Mouse (Mus musculus) midbrain, embryonic 16.5 days (tissue): Measurements from ENCODE around the gene Gm19668. TPM values are rescaled to one million over a fixed set of nuclear protein-coding genes. Genes with fewer than 3 reads are reported as not detected.
"Not testable (repeated sequence)": the region's sequence is repeated elsewhere in the genome, so short reads cannot be mapped to it uniquely, and the experiment has no call there.

ENCODE experiments used
- ATAC-seq: fragments of 200-750 bp; cut with Nextera tagmentation; 2 replicates; pipeline ENCODE4 v1.8.0; 2017; ENCODE audit warnings: moderate TSS enrichment
- H3K27ac ChIP-seq: fragments of 300-500 bp; sonication (generic); 2 replicates; pipeline ENCODE4 v1.5.1; 2014; ENCODE audit warnings: mild to moderate bottlenecking, low read length, mixed read lengths
- H3K27me3 ChIP-seq: fragments of 300-500 bp; sonication (generic); 2 replicates; pipeline ENCODE4 v1.6.1; 2014; ENCODE audit warnings: low read depth, low read length, mixed read lengths; ENCODE audit not compliant: control insufficient read depth, insufficient read depth
- H3K36me3 ChIP-seq: fragments of 300-500 bp; sonication (generic); 2 replicates; pipeline ENCODE4 v1.6.1; 2014; ENCODE audit warnings: mild to moderate bottlenecking, low read length, moderate library complexity, mixed read lengths; ENCODE audit not compliant: control insufficient read depth, insufficient read depth
- H3K4me1 ChIP-seq: fragments of 300-500 bp; sonication (generic); 2 replicates; pipeline ENCODE4 v1.6.1; 2014; ENCODE audit warnings: mild to moderate bottlenecking, low read length, mixed read lengths; ENCODE audit not compliant: control insufficient read depth, insufficient read depth
- H3K4me2 ChIP-seq: fragments of 300-500 bp; sonication (generic); 2 replicates; pipeline ENCODE4 v1.6.1; 2014; ENCODE audit warnings: mild to moderate bottlenecking, low read length, mixed read lengths
- H3K4me3 ChIP-seq: fragments of 300-500 bp; sonication (generic); 2 replicates; pipeline ENCODE4 v1.5.1; 2014; ENCODE audit warnings: low read depth, mild to moderate bottlenecking, low read length, moderate library complexity, mixed read lengths
- H3K9ac ChIP-seq: fragments of 300-500 bp; sonication (generic); 2 replicates; pipeline ENCODE4 v1.6.1; 2014; ENCODE audit warnings: low read depth, low read length, mixed read lengths
- H3K9me3 ChIP-seq: fragments of 300-500 bp; sonication (generic); replicated peaks from 2 replicates; pipeline ENCODE4 v1.6.1; 2014; ENCODE audit warnings: mild to moderate bottlenecking, low read length, mixed read lengths; ENCODE audit not compliant: control insufficient read depth, poor library complexity, severe bottlenecking
- WGBS: fragments of 180-500 bp; shearing (Covaris S2); extraction: QIAGEN DNeasy Blood & Tissue Kit; methylation state at CpG from one replicate; pipeline ENCODE4 v1.1.7; 2014; 5-methylcytosine and 5-hydroxymethylcytosine counted together
- polyA plus RNA-seq: library from polyadenylated mRNA; unstranded; fragments of >200 nt; fragmentation: Nextera tagmentation; extraction: Ambion mirVana; gene quantifications from 2 replicates; pipeline ENCODE4 v1.2.1, GENCODE M21; 2015

The Gm19668 gene
- polyA plus RNA-seq, 1 experiment from 2014 or later: not detected

GRCm38 (mm10) chr10:77751254-77751653 lies 47.7 kb downstream of the Gm19668 start, which contains the start of gene Gm9736:
Gm9736 (minus strand) TSS chr10:77751354.
- H3K27ac ChIP-seq, H3K4me1 ChIP-seq, ATAC-seq, H3K36me3 ChIP-seq, H3K4me2 ChIP-seq, H3K9ac ChIP-seq, H3K27me3 ChIP-seq, H3K4me3 ChIP-seq, H3K9me3 ChIP-seq: not testable (repeated sequence)
- 89% methylated on average over 1 of the region's 1 CpGs for WGBS

GRCm38 (mm10) chr10:77750686-77751085 lies 48.2 kb downstream of the Gm19668 start:
- H3K9ac ChIP-seq, H3K27me3 ChIP-seq, H3K36me3 ChIP-seq, H3K4me2 ChIP-seq, ATAC-seq, H3K9me3 ChIP-seq, H3K4me1 ChIP-seq, H3K27ac ChIP-seq, H3K4me3 ChIP-seq: not testable (repeated sequence)
- WGBS: 88% methylated on average over 1 of the region's 1 CpGs

Other genes starting within 250 kb of the Gm19668 start
- gene Pttg1ip, start 217.4 kb downstream of the Gm19668 start, polyA plus RNA-seq: 63.6 and 70.8 TPM in 2 replicates
- 315 and 350 TPM in 2 replicates for gene Sumo3, start 193.0 kb downstream of the Gm19668 start, polyA plus RNA-seq
- 1.5 and 2.9 TPM in 2 replicates for gene Gm49325, start 192.9 kb downstream of the Gm19668 start, polyA plus RNA-seq
- 80.9 and 81.8 TPM in 2 replicates for gene Ube2g2, start 176.9 kb downstream of the Gm19668 start, polyA plus RNA-seq
- gene Tspear, start 112.6 kb downstream of the Gm19668 start, polyA plus RNA-seq: 1.3 and 1.6 TPM in 2 replicates
- not detected in 2 replicates for gene Gm19402, start 108.4 kb downstream of the Gm19668 start, polyA plus RNA-seq
- not detected in 2 replicates for gene Gm9508, start 101.9 kb downstream of the Gm19668 start, polyA plus RNA-seq
- gene Gm10272, start 92.5 kb downstream of the Gm19668 start, polyA plus RNA-seq: not detected in 2 replicates
- not detected in 2 replicates for gene Gm10024, start 87.7 kb downstream of the Gm19668 start, polyA plus RNA-seq
- gene Gm10142, start 83.3 kb downstream of the Gm19668 start, polyA plus RNA-seq: not detected in 2 replicates
- gene Krtap12-1, start 78.5 kb downstream of the Gm19668 start, polyA plus RNA-seq: not detected in 2 replicates
- gene Gm10100, start 72.6 kb downstream of the Gm19668 start, polyA plus RNA-seq: not detected in 2 replicates
- gene Gm18596, start 56.5 kb downstream of the Gm19668 start, polyA plus RNA-seq: not detected in 2 replicates
- gene Gm9736, start 47.8 kb downstream of the Gm19668 start, polyA plus RNA-seq: not detected in 2 replicates
- not detected in 2 replicates for gene Gm3233, start 39.5 kb downstream of the Gm19668 start, polyA plus RNA-seq
- gene Gm3238, start 27.8 kb downstream of the Gm19668 start, polyA plus RNA-seq: not detected in 2 replicates
- gene Gm7138, start 22.2 kb downstream of the Gm19668 start, polyA plus RNA-seq: not detected in 2 replicates
- not detected in 2 replicates for gene Gm3250, start 16.6 kb downstream of the Gm19668 start, polyA plus RNA-seq
- gene Gm7137, start 10.9 kb downstream of the Gm19668 start, polyA plus RNA-seq: not detected in 2 replicates
- not detected in 2 replicates for gene Gm9639, start 4.1 kb downstream of the Gm19668 start, polyA plus RNA-seq
- not detected in 2 replicates for gene Gm9507, start 12.7 kb upstream of the Gm19668 start, polyA plus RNA-seq
- not detected in 2 replicates for gene Gm2696, start 15.5 kb upstream of the Gm19668 start, polyA plus RNA-seq
- not detected in 2 replicates for gene Krtap10-4, start 28.0 kb upstream of the Gm19668 start, polyA plus RNA-seq
- not detected in 2 replicates for gene Krtap10-10, start 36.8 kb upstream of the Gm19668 start, polyA plus RNA-seq
- gene Gm36176, start 47.7 kb upstream of the Gm19668 start, polyA plus RNA-seq: not detected in 2 replicates
- not detected in 2 replicates for gene Gm10318, start 53.7 kb upstream of the Gm19668 start, polyA plus RNA-seq
- not detected in 2 replicates for gene Gm3285, start 62.8 kb upstream of the Gm19668 start, polyA plus RNA-seq
- 25.4 and 28.7 TPM in 2 replicates for gene Lrrc3, start 103.4 kb upstream of the Gm19668 start, polyA plus RNA-seq
- 6.3 and 6.4 TPM in 2 replicates for gene Trpm2, start 171.4 kb upstream of the Gm19668 start, polyA plus RNA-seq
- 47.9 and 48.1 TPM in 2 replicates for gene 1810043G02Rik, start 179.4 kb upstream of the Gm19668 start, polyA plus RNA-seq
- gene Pfkl, start 210.9 kb upstream of the Gm19668 start, polyA plus RNA-seq: 129 and 133 TPM in 2 replicates
- gene Dnmt3l, start 242.8 kb upstream of the Gm19668 start, polyA plus RNA-seq: not detected in 2 replicates
- 0.11 and 0.19 TPM in 2 replicates for gene Aire, start 244.5 kb upstream of the Gm19668 start, polyA plus RNA-seq